Mouse (Mus musculus): ENCODE data around the gene Cluap1. TPM values are rescaled to one million over a fixed set of nuclear protein-coding genes. Genes with fewer than 3 reads are reported as not detected.

Cluap1 gene
- polyA plus RNA-seq, 1 experiment from 2014 or later = 40.1 TPM

DNA sequence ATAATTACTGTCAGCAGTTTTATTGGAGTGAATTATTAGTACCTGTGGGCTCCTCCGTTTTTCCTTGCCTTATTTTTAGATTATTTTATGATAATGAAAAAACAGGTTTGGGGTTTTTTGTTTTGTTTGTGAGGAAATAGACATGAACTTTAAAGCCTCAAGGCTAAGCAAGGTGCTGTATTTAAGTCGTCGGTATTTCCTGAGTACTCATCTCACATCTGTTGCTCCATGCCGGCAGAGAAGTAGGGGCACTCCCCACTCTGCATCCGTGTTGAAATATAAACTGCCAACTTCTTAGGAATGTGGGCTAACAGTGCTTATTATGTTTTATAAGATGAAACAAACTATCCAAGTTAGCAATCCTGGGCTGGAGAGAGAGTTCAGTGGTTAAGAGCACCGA, 12.6 kb upstream of the Cluap1 start:
- H3K4me3 ChIP-seq (replicated peaks) = no peak overlapping the region
- no peaks in the 10 kb centered on the region for H3K4me1 ChIP-seq
- H3K36me3 ChIP-seq = peaks cover 46% of the 10 kb centered on the region
- H3K27me3 ChIP-seq (replicated peaks) = no peaks in the 10 kb centered on the region
- no peak for ATAC-seq (ENCODE audit: low FRiP score)
- H3K27ac ChIP-seq (replicated peaks) = no peak overlapping the region
- 90% methylated on average over 6 of the region's 6 CpGs for WGBS
- no peaks in the 10 kb centered on the region for H3K9me3 ChIP-seq (replicated peaks)
- no peak overlapping the region for H3K9ac ChIP-seq (replicated peaks)
- H3K4me2 ChIP-seq = no peak overlapping the region

- no peak overlapping the region for H3K4me3 ChIP-seq (replicated peaks)
- ATAC-seq (ENCODE audit: low FRiP score) = no peak
- no peaks in the 10 kb centered on the region for H3K27me3 ChIP-seq (replicated peaks)
- WGBS = 100% methylated on average over 1 of the region's 1 CpGs
- no peak overlapping the region for H3K9ac ChIP-seq (replicated peaks)
- H3K27ac ChIP-seq (replicated peaks) = no peak overlapping the region
- H3K4me1 ChIP-seq = no peaks in the 10 kb centered on the region
- H3K36me3 ChIP-seq = peaks cover 51% of the 10 kb centered on the region
- no peak overlapping the region for H3K4me2 ChIP-seq
- H3K9me3 ChIP-seq (replicated peaks) = no peaks in the 10 kb centered on the region
Observed at GRCm38 (mm10) chr16:3896553-3896952, 12.0 kb upstream of the Cluap1 start.

DNA sequence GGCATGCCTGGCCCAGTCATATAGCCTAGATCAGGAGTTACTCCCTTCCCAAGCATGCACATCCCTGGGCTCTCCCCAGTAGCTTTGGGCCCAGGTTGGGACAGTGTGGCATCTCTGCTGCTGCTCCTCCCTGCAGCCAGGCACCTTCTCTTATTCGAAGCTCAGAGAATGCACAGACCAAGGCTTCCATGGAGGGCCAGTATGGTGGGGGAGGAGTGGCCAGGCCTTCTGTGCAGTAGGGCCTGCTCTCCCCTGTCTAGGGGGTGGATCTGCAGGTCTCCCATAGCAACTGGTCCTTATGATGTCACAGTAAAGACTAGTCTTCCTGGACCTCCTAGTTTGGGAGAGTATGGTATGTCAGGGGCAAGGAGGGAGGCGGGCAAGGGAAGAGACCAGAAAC, 1.1 kb upstream of the Cluap1 start:
- Histone ChIP-seq H3K9me3 (replicated peaks) (no peaks in the 10 kb centered on the region), H3K27ac (replicated peaks) (no peak overlapping the region), H3K4me1 (peaks cover 19% of the 10 kb centered on the region), H3K36me3 (peaks cover 39% of the 10 kb centered on the region), H3K27me3 (replicated peaks) (no peaks in the 10 kb centered on the region), H3K4me3 (replicated peaks) (no peak overlapping the region), H3K4me2 (peak overlapping the region; percentile 67), H3K9ac (replicated peaks) (no peak overlapping the region)
- peak; percentile 13; the same call in 1 of the 2 replicates for ATAC-seq (ENCODE audit: low FRiP score)
- WGBS = 83% methylated on average over 2 of the region's 2 CpGs

- Histone ChIP-seq H3K9ac (replicated peaks) (peak overlapping the region; percentile 71), H3K36me3 (peaks cover 41% of the 10 kb centered on the region), H3K4me2 (peak overlapping the region; percentile 67), H3K27ac (replicated peaks) (peak overlapping the region; percentile 79), H3K4me3 (replicated peaks) (peak overlapping the region; percentile 65), H3K9me3 (replicated peaks) (no peaks in the 10 kb centered on the region), H3K4me1 (peaks cover 19% of the 10 kb centered on the region), H3K27me3 (replicated peaks) (no peaks in the 10 kb centered on the region)
- 8% methylated on average over 20 of the region's 20 CpGs for WGBS
- no peak; the same call in 1 of the 2 replicates for ATAC-seq (ENCODE audit: low FRiP score)
Observed at GRCm38 (mm10) chr16:3909118-3909517, 517 bp downstream of the Cluap1 start.

GRCm38 (mm10) chr16:3920756-3921155, 12.2 kb downstream of the Cluap1 start:
- ATAC-seq (ENCODE audit: low FRiP score) = no peak
- Histone ChIP-seq H3K4me1 (no peaks in the 10 kb centered on the region), H3K27me3 (replicated peaks) (no peaks in the 10 kb centered on the region), H3K27ac (replicated peaks) (no peak overlapping the region), H3K9ac (replicated peaks) (no peak overlapping the region), H3K36me3 (peaks cover 81% of the 10 kb centered on the region), H3K4me2 (no peak overlapping the region), H3K4me3 (replicated peaks) (no peak overlapping the region), H3K9me3 (replicated peaks) (no peaks in the 10 kb centered on the region)
- WGBS = 98% methylated on average over 2 of the region's 2 CpGs

- H3K36me3 ChIP-seq = peaks cover 78% of the 10 kb centered on the region
- H3K4me2 ChIP-seq = no peak overlapping the region
- H3K9ac ChIP-seq (replicated peaks) = no peak overlapping the region
- H3K27me3 ChIP-seq (replicated peaks) = no peaks in the 10 kb centered on the region
- no peaks in the 10 kb centered on the region for H3K4me1 ChIP-seq
- 93% methylated on average over 3 of the region's 3 CpGs for WGBS
- no peaks in the 10 kb centered on the region for H3K9me3 ChIP-seq (replicated peaks)
- ATAC-seq (ENCODE audit: low FRiP score) = no peak
- H3K27ac ChIP-seq (replicated peaks) = no peak overlapping the region
- H3K4me3 ChIP-seq (replicated peaks) = no peak overlapping the region
Observed at GRCm38 (mm10) chr16:3923515-3923914, 14.9 kb downstream of the Cluap1 start.

DNA sequence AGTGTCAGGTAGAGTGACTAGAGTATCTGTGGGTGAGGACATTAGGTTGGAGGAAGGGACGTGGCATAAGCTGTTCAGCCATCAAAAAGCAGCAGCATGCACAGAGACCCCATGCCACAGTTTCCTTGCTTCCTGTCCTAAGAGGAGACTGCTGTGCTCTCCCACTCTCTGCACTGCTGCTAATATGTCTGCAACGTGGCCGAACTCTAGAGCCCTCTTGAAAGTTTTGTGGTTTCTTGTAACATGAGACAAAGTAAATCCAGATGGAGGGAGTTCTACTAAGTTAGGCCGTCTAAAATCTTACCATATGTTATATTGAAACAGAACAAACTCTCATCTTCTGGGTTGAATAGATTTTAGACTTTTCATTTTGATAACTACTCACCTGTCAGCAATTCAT, 15.4 kb downstream of the Cluap1 start:
- Histone ChIP-seq H3K4me1 (no peaks in the 10 kb centered on the region), H3K27ac (replicated peaks) (no peak overlapping the region), H3K4me2 (no peak overlapping the region), H3K27me3 (replicated peaks) (no peaks in the 10 kb centered on the region), H3K36me3 (peaks cover 78% of the 10 kb centered on the region), H3K9ac (replicated peaks) (no peak overlapping the region), H3K4me3 (replicated peaks) (no peak overlapping the region), H3K9me3 (replicated peaks) (no peaks in the 10 kb centered on the region)
- WGBS = 89% methylated on average over 4 of the region's 4 CpGs
- ATAC-seq (ENCODE audit: low FRiP score) = no peak

- Histone ChIP-seq H3K9me3 (replicated peaks) (no peaks in the 10 kb centered on the region), H3K4me3 (replicated peaks) (no peak overlapping the region), H3K4me2 (no peak overlapping the region), H3K4me1 (no peaks in the 10 kb centered on the region), H3K36me3 (peaks cover 63% of the 10 kb centered on the region), H3K27ac (replicated peaks) (no peak overlapping the region), H3K27me3 (replicated peaks) (no peaks in the 10 kb centered on the region), H3K9ac (replicated peaks) (no peak overlapping the region)
- WGBS = 76% methylated on average over 1 of the region's 1 CpGs
- ATAC-seq (ENCODE audit: low FRiP score) = no peak
Observed at GRCm38 (mm10) chr16:3928582-3928981, 20.0 kb downstream of the Cluap1 start.

DNA sequence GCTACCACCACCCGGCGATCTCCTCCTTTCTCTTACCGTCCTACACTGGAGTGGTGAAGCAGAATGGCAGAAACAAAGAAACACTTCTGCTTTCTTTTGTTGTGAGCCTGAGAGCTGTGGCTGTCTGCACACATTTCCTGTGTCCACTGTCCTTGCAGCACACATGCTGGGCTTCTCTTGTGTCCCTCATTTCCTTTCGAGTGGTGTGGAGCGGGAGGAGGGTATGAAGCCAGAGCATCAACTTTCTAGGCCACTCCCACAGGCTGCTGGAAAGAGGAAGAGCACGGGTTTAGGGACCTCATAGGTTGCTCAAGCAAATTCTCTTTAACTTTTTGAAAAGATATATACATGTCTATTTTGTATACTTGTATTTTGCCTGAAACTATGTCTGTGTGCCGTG, 20.6 kb downstream of the Cluap1 start:
- Histone ChIP-seq H3K4me1 (no peaks in the 10 kb centered on the region), H3K4me2 (no peak overlapping the region), H3K27me3 (replicated peaks) (no peaks in the 10 kb centered on the region), H3K27ac (replicated peaks) (no peak overlapping the region), H3K36me3 (peaks cover 63% of the 10 kb centered on the region), H3K9ac (replicated peaks) (no peak overlapping the region), H3K9me3 (replicated peaks) (no peaks in the 10 kb centered on the region), H3K4me3 (replicated peaks) (no peak overlapping the region)
- ATAC-seq (ENCODE audit: low FRiP score) = no peak
- WGBS = 82% methylated on average over 7 of the region's 7 CpGs

DNA sequence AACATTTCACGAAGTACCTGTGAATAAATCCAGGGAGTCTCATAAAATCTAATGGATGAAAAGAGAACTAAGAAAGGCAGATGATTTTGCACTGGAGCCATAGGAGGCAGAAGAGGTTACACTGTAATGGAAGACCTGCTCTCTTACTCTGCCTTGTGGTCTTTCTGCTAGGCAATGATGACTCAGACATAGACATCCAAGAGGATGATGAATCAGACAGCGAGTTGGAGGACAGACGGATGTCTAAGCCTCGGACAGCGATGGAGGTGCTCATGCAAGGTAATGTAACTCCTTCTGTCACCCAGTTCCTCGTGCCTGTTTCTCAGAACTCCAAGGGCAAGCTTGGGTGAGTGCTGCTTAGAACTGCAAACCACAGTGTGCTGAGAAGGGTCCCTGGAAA, 24.9 kb downstream of the Cluap1 start:
- WGBS = 92% methylated on average over 6 of the region's 6 CpGs
- no peak overlapping the region for H3K4me2 ChIP-seq
- no peak overlapping the region for H3K9ac ChIP-seq (replicated peaks)
- peaks cover 70% of the 10 kb centered on the region for H3K36me3 ChIP-seq
- no peak overlapping the region for H3K4me3 ChIP-seq (replicated peaks)
- no peaks in the 10 kb centered on the region for H3K4me1 ChIP-seq
- H3K9me3 ChIP-seq (replicated peaks) = no peaks in the 10 kb centered on the region
- no peak overlapping the region for H3K27ac ChIP-seq (replicated peaks)
- H3K27me3 ChIP-seq (replicated peaks) = no peaks in the 10 kb centered on the region
- ATAC-seq (ENCODE audit: low FRiP score) = no peak

- Histone ChIP-seq H3K9me3 (replicated peaks) (no peaks in the 10 kb centered on the region), H3K9ac (replicated peaks) (no peak overlapping the region), H3K27ac (replicated peaks) (no peak overlapping the region), H3K27me3 (replicated peaks) (no peaks in the 10 kb centered on the region), H3K4me2 (no peak overlapping the region), H3K36me3 (peaks cover 72% of the 10 kb centered on the region), H3K4me1 (no peaks in the 10 kb centered on the region), H3K4me3 (replicated peaks) (no peak overlapping the region)
- ATAC-seq (ENCODE audit: low FRiP score) = no peak
- 97% methylated on average over 1 of the region's 1 CpGs for WGBS
Observed at GRCm38 (mm10) chr16:3934091-3934490, 25.5 kb downstream of the Cluap1 start.

GRCm38 (mm10) chr16:3934701-3935100, 26.1 kb downstream of the Cluap1 start:
- Histone ChIP-seq H3K36me3 (peaks cover 69% of the 10 kb centered on the region), H3K9ac (replicated peaks) (no peak overlapping the region)
- 95% methylated on average over 4 of the region's 4 CpGs for WGBS

GRCm38 (mm10) chr16:3951141-3951540, 42.5 kb downstream of the Cluap1 start:
- Histone ChIP-seq H3K36me3 (no peaks in the 10 kb centered on the region), H3K27me3 (replicated peaks) (no peaks in the 10 kb centered on the region), H3K4me2 (no peak overlapping the region), H3K4me3 (replicated peaks) (no peak overlapping the region), H3K4me1 (no peaks in the 10 kb centered on the region), H3K27ac (replicated peaks) (no peak overlapping the region), H3K9me3 (replicated peaks) (no peaks in the 10 kb centered on the region), H3K9ac (replicated peaks) (no peak overlapping the region)
- no peak for ATAC-seq (ENCODE audit: low FRiP score)
- 100% methylated on average over 1 of the region's 1 CpGs for WGBS

More at GRCm38 (mm10) chr16:3934701-3935100, 26.1 kb downstream of the Cluap1 start:
- Histone ChIP-seq H3K4me1 (no peaks in the 10 kb centered on the region), H3K4me3 (replicated peaks) (no peak overlapping the region), H3K27ac (replicated peaks) (no peak overlapping the region), H3K9me3 (replicated peaks) (no peaks in the 10 kb centered on the region), H3K4me2 (no peak overlapping the region), H3K27me3 (replicated peaks) (no peaks in the 10 kb centered on the region)
- no peak for ATAC-seq (ENCODE audit: low FRiP score)
